Mouse (Mus musculus) lung, adult 10 weeks (tissue): Measurements from ENCODE around the gene Cfap157. TPM values are rescaled to one million over a fixed set of nuclear protein-coding genes. Genes with fewer than 3 reads are reported as not detected.

ENCODE experiments used
- polyA plus RNA-seq: library from polyadenylated mRNA; stranded (reverse); fragments of 350-450 nt; fragmentation: Illumina TruSeq; extraction: RNeasy Lipid Tissue Mini Kit (QIAGEN cat#74804); gene quantifications from one replicate; pipeline ENCODE4 v1.2.3, GENCODE M21; 2014; ENCODE audit warnings: low read depth, low replicate concordance; ENCODE audit not compliant: insufficient read depth

The Cfap157 gene
- 3.9 TPM for polyA plus RNA-seq

GRCm38 (mm10) chr2:32784048-32784681 lies at the start of gene Cfap157:
TSS of gene Cfap157 (minus strand) at chr2:32784428.

GRCm38 (mm10) chr2:32775359-32776074 lies 8.7 kb downstream of the Cfap157 start, which contains the start of the genes Ttc16 and Ptrh1:
TSS of gene Ttc16 (minus strand) at chr2:32775633.
TSS of gene Ptrh1 (plus strand) at chr2:32775786.

GRCm38 (mm10) chr2:32757056-32757845 lies 27.0 kb downstream of the Cfap157 start, which contains the start of gene Tor2a:
TSS of gene Tor2a (plus strand) at chr2:32757234.

GRCm38 (mm10) chr2:32740916-32741272 lies 43.3 kb downstream of the Cfap157 start, which contains the start of gene 6330409D20Rik:
TSS of gene 6330409D20Rik (minus strand) at chr2:32741016.

Other genes starting within 250 kb of the Cfap157 start
- gene Fam102a, start 249.1 kb downstream of the Cfap157 start, polyA plus RNA-seq, result 10.6 TPM
- gene Dpm2, start 213.6 kb downstream of the Cfap157 start, polyA plus RNA-seq, result 67.1 TPM
- not detected for gene Pip5kl1, start 209.6 kb downstream of the Cfap157 start, polyA plus RNA-seq
- not detected for gene 9430097D07Rik, start 208.7 kb downstream of the Cfap157 start, polyA plus RNA-seq
- gene St6galnac4, start 197.3 kb downstream of the Cfap157 start, polyA plus RNA-seq, result 13.3 TPM
- gene St6galnac6, start 184.7 kb downstream of the Cfap157 start, polyA plus RNA-seq, result 21.6 TPM
- 24.5 TPM for gene Ak1, start 162.7 kb downstream of the Cfap157 start, polyA plus RNA-seq
- gene Eng, start 137.8 kb downstream of the Cfap157 start, polyA plus RNA-seq, result 182 TPM
- gene Fpgs, start 80.3 kb downstream of the Cfap157 start, polyA plus RNA-seq, result 11.3 TPM
- gene Cdk9, start 71.4 kb downstream of the Cfap157 start, polyA plus RNA-seq, result 69.8 TPM
- 34.4 TPM for gene Sh2d3c, start 63.4 kb downstream of the Cfap157 start, polyA plus RNA-seq
- gene 6330409D20Rik, start 43.4 kb downstream of the Cfap157 start, polyA plus RNA-seq, result 0.50 TPM
- 28.0 TPM for gene Tor2a, start 27.2 kb downstream of the Cfap157 start, polyA plus RNA-seq
- gene Ttc16, start 8.8 kb downstream of the Cfap157 start, polyA plus RNA-seq, result 3.9 TPM
- 4.9 TPM for gene Ptrh1, start 8.6 kb downstream of the Cfap157 start, polyA plus RNA-seq
- gene Stxbp1, start 62.8 kb upstream of the Cfap157 start, polyA plus RNA-seq, result 13.0 TPM
- gene Fam129b, start 91.7 kb upstream of the Cfap157 start, polyA plus RNA-seq, result 108 TPM
- 1,042 TPM for gene Rpl12, start 177.1 kb upstream of the Cfap157 start, polyA plus RNA-seq
- gene Lrsam1, start 177.2 kb upstream of the Cfap157 start, polyA plus RNA-seq, result 4.8 TPM
- 10.2 TPM for gene Slc2a8, start 197.7 kb upstream of the Cfap157 start, polyA plus RNA-seq